Mouse (Mus musculus): ENCODE measurements around the gene Rp9.

- TF ChIP-seq CTCF (IDR thresholded peaks at IDR 0.05; ENCODE audit: extremely low read depth, insufficient read depth, low read length) (no peak), POLR2A (IDR thresholded peaks at IDR 0.05; ENCODE audit: extremely low read depth, insufficient read depth, low read length) (no peak)
These were observed 664 bp downstream of the Rp9 start for GRCm38 (mm10) chr9:22468899-22469259.
